Mouse (Mus musculus): Measurements from ENCODE around the gene Got1.
"Not testable (repeated sequence)": the region's sequence is repeated elsewhere in the genome, so short reads cannot be mapped to it uniquely, and the experiment has no call there.

Got1 gene

GRCm38 (mm10) chr19:43525104-43525482 lies 688 bp upstream of the Got1 start:
- in situ Hi-C loops (cut with MboI; ENCODE audit: unreplicated experiment in 2 of 2), result loop anchor here in 1 of 2 experiments (10.0 kb wide), 1 partner anchor 230 kb away; the partner anchor contains the start of genes Cox15 and Cutc

GRCm38 (mm10) chr19:43523551-43523950 lies 854 bp downstream of the Got1 start:
- in situ Hi-C loops (cut with MboI; ENCODE audit: unreplicated experiment in 2 of 2), result loop anchor here (5.0 to 10.0 kb wide), 3 partner anchors 149 to 231 kb away; partner anchors contain the start of genes Cox15 (in 2 of the 2), Cutc (in 2 of the 2) and Slc25a28 (in 1 of the 2)

- in situ Hi-C loops (cut with MboI; ENCODE audit: unreplicated experiment in 2 of 2), result loop anchor here (5.0 to 10.0 kb wide), 3 partner anchors 150 to 233 kb away; partner anchors contain the start of genes Cox15 (in 2 of the 2), Cutc (in 2 of the 2) and Slc25a28 (in 1 of the 2)
These were observed 2.4 kb downstream of the Got1 start for GRCm38 (mm10) chr19:43521996-43522395.

GRCm38 (mm10) chr19:43521362-43521761 lies 3.0 kb downstream of the Got1 start:
- in situ Hi-C loops (cut with MboI; ENCODE audit: unreplicated experiment in 2 of 2), result loop anchor here (5.0 to 10.0 kb wide), 3 partner anchors 151 to 233 kb away; partner anchors contain the start of genes Cox15 (in 2 of the 2), Cutc (in 2 of the 2) and Slc25a28 (in 1 of the 2)

GRCm38 (mm10) chr19:43520402-43520801 lies 4.0 kb downstream of the Got1 start:
- in situ Hi-C loops (cut with MboI; ENCODE audit: unreplicated experiment in 2 of 2), result loop anchor here (5.0 to 10.0 kb wide), 3 partner anchors 152 to 234 kb away; partner anchors contain the start of genes Cox15 (in 2 of the 2), Cutc (in 2 of the 2) and Slc25a28 (in 1 of the 2)

GRCm38 (mm10) chr19:43519226-43519625 lies 5.2 kb downstream of the Got1 start:
- in situ Hi-C loops (cut with MboI; ENCODE audit: unreplicated experiment in 2 of 2), result no loop called here

- in situ Hi-C loops (cut with MboI; ENCODE audit: unreplicated experiment in 2 of 2), result no loop called here
These were observed 6.1 kb downstream of the Got1 start for GRCm38 (mm10) chr19:43518261-43518660.

- in situ Hi-C loops (cut with MboI; ENCODE audit: unreplicated experiment in 2 of 2), result no loop called here
These were observed 6.6 kb downstream of the Got1 start for GRCm38 (mm10) chr19:43517808-43518207.

- in situ Hi-C loops (cut with MboI; ENCODE audit: unreplicated experiment in 2 of 2), result no loop called here
These were observed 7.1 kb downstream of the Got1 start for GRCm38 (mm10) chr19:43517320-43517719.

GRCm38 (mm10) chr19:43516397-43517035 lies 7.9 kb downstream of the Got1 start:
- in situ Hi-C loops (cut with MboI; ENCODE audit: unreplicated experiment in 2 of 2), result no loop called here

- in situ Hi-C loops (cut with MboI; ENCODE audit: unreplicated experiment in 2 of 2), result no loop called here
These were observed 8.6 kb downstream of the Got1 start for GRCm38 (mm10) chr19:43515668-43516396.

GRCm38 (mm10) chr19:43513874-43514273 lies 10.5 kb downstream of the Got1 start:
- in situ Hi-C loops (cut with MboI; ENCODE audit: unreplicated experiment in 2 of 2), result no loop called here

- in situ Hi-C loops (cut with MboI; ENCODE audit: unreplicated experiment in 2 of 2), result no loop called here
These were observed 12.5 kb downstream of the Got1 start for GRCm38 (mm10) chr19:43511621-43512620.

- in situ Hi-C loops (cut with MboI; ENCODE audit: unreplicated experiment in 2 of 2), result no loop called here
These were observed 13.8 kb downstream of the Got1 start for GRCm38 (mm10) chr19:43510436-43511220.

- in situ Hi-C loops (cut with MboI; ENCODE audit: unreplicated experiment in 2 of 2), result no loop called here
These were observed 19.0 kb downstream of the Got1 start for GRCm38 (mm10) chr19:43505441-43505840.

GRCm38 (mm10) chr19:43503593-43503992 lies 20.8 kb downstream of the Got1 start:
- in situ Hi-C loops (cut with MboI; ENCODE audit: unreplicated experiment in 2 of 2), result not testable (repeated sequence)

GRCm38 (mm10) chr19:43502630-43503029 lies 21.8 kb downstream of the Got1 start:
- in situ Hi-C loops (cut with MboI; ENCODE audit: unreplicated experiment in 2 of 2), result no loop called here

- in situ Hi-C loops (cut with MboI; ENCODE audit: unreplicated experiment in 2 of 2), result loop anchor here (5.0 to 10.0 kb wide), 3 partner anchors 126 to 158 kb away; no protein-coding TSS in a partner anchor
These were observed 25.5 kb downstream of the Got1 start for GRCm38 (mm10) chr19:43498874-43499273.

- in situ Hi-C loops (cut with MboI; ENCODE audit: unreplicated experiment in 2 of 2), result loop anchor here (5.0 to 10.0 kb wide), 3 partner anchors 127 to 160 kb away; no protein-coding TSS in a partner anchor
These were observed 27.0 kb downstream of the Got1 start for GRCm38 (mm10) chr19:43497440-43497839.
